Comparison of ENCODE assay signal across 9 mouse cellular contexts in the genomic region with DNA sequence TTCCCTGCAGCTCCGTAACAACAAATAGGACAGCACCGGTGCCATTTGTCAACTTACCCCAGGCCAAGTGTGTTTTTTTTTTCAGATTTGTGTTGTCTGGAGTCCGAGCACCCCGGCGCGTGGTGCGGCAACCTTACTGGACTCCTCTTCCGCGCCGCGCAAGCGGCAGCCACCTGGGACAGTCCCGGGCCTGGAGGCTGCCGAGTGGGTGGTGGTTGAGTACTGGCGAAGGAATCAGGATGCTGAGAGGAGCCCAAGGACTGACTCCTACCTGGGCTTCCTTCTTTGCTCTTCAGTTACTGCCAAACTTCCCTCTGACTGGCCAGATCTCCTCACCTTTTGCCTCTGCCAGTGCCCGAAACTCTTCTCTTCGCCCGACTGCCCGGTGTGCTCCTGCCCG. TPM values are rescaled to one million over a fixed set of nuclear protein-coding genes. Genes with fewer than 3 reads are reported as not detected.
DNase-seq lines count a peak whose midpoint lies in the region; ATAC-seq lines count a peak whose summit lies in the region.
"Had no signal": no experiment of that assay in that cellular context is flagged by ENCODE, and none has a peak within 500 bp of the region (broad histone marks: within the 10 kb centered on the region; RNA-seq: fewer than 3 reads in every experiment).

No protein-coding gene starts in this region.

- no peaks in the 10 kb centered on the region for H3K9me3 ChIP-seq in limb, embryonic 13.5 days
- H3K9me3 ChIP-seq in stomach, embryonic 16.5 days (replicated peaks; ENCODE audit: control insufficient read depth, low read length) = no peaks in the 10 kb centered on the region

- no peaks in the 10 kb centered on the region for H3K4me1 ChIP-seq in limb, embryonic 13.5 days
- H3K4me1 ChIP-seq in stomach, embryonic 16.5 days (ENCODE audit: control insufficient read depth, insufficient read depth, low read length) = no peaks in the 10 kb centered on the region

- ATAC-seq in frontal cortex, adult (ENCODE audit: low TSS enrichment) = 0 out of 2 replicates have a peak, but pooled peaks have one; percentile 27
- no peak for ATAC-seq in limb, embryonic 13.5 days (ENCODE audit: low FRiP score, low read depth)
- ATAC-seq in stomach, embryonic 16.5 days (ENCODE audit: insufficient read depth, low FRiP score) = no peak

- H3K4me3 ChIP-seq in limb, embryonic 13.5 days = peak overlapping the region; percentile 45
- H3K4me3 ChIP-seq in stomach, embryonic 16.5 days (replicated peaks; ENCODE audit: low read length) = peak overlapping the region; percentile 47

- peaks cover 74% of the 10 kb centered on the region for H3K27me3 ChIP-seq in limb, embryonic 13.5 days
- H3K27me3 ChIP-seq in stomach, embryonic 16.5 days (ENCODE audit: control insufficient read depth, insufficient read depth, low read length) = no peaks in the 10 kb centered on the region; the same call in 1 of the 2 replicates

- no peak overlapping the region for H3K27ac ChIP-seq in limb, embryonic 13.5 days
- no peak overlapping the region for H3K27ac ChIP-seq in stomach, embryonic 16.5 days (ENCODE audit: low read length)

- 17% methylated on average over 19 of the region's 20 CpGs for WGBS in limb, embryonic 13.5 days
- 28% methylated on average over 20 of the region's 20 CpGs for WGBS in stomach, embryonic 16.5 days

- H3K4me2 ChIP-seq in limb, embryonic 13.5 days (replicated peaks) = peak overlapping the region; percentile 66
- peak overlapping the region; percentile 60 for H3K4me2 ChIP-seq in stomach, embryonic 16.5 days (ENCODE audit: low read depth, low read length)

- no peak for DNase-seq in frontal cortex, postnatal 25 days (ENCODE audit: low spot score in 2 of 2)
- peak; percentile 4 for DNase-seq in right cerebral cortex, postnatal 14 days
- DNase-seq in right cerebral cortex, adult 2 months (ENCODE audit: low spot score in 2 of 2) = no peak
- DNase-seq in B cell, adult 2 months = no peak
- no peak for DNase-seq in kidney, postnatal 14 days

- H3K9ac ChIP-seq in limb, embryonic 13.5 days = no peak overlapping the region
- H3K9ac ChIP-seq in stomach, embryonic 16.5 days (ENCODE audit: low read length) = no peak overlapping the region

- H3K36me3 ChIP-seq in limb, embryonic 13.5 days = no peaks in the 10 kb centered on the region
- H3K36me3 ChIP-seq in stomach, embryonic 16.5 days (ENCODE audit: control insufficient read depth, insufficient read depth, low read length) = no peaks in the 10 kb centered on the region

RNA-seq across cellular contexts. Expression of a gene that starts 0.2 kb away (rescaled TPM):
- polyA plus RNA-seq in limb, embryonic 13.5 days (2015; fragmentation: Nextera tagmentation; extraction: Ambion mirVana) = 0.33 and 0.51 TPM in 2 replicates
- polyA plus RNA-seq in stomach, embryonic 16.5 days (2015; fragmentation: Nextera tagmentation; extraction: Ambion mirVana) = 0.24 and 0.40 TPM in 2 replicates
- polyA plus RNA-seq: small intestine, adult 2 months had no signal

RNA-seq across cellular contexts. Expression of a gene that starts 1.0 kb away (rescaled TPM):
- 0.74 and 1.4 TPM in 2 replicates for polyA plus RNA-seq in limb, embryonic 13.5 days (2015; fragmentation: Nextera tagmentation; extraction: Ambion mirVana)
- 0.65 and 0.93 TPM in 2 replicates for polyA plus RNA-seq in stomach, embryonic 16.5 days (2015; fragmentation: Nextera tagmentation; extraction: Ambion mirVana)
- polyA plus RNA-seq: small intestine, adult 2 months had no signal
